Mouse (Mus musculus): ENCODE measurements around the gene Wnt9a. TPM values are rescaled to one million over a fixed set of nuclear protein-coding genes. Genes with fewer than 3 reads are reported as not detected.
"Not testable (repeated sequence)": the region's sequence is repeated elsewhere in the genome, so short reads cannot be mapped to it uniquely, and the experiment has no call there.

The Wnt9a gene
- total RNA-seq, 2 experiments from 2014 or later: 5.6 to 5.7 TPM

DNA sequence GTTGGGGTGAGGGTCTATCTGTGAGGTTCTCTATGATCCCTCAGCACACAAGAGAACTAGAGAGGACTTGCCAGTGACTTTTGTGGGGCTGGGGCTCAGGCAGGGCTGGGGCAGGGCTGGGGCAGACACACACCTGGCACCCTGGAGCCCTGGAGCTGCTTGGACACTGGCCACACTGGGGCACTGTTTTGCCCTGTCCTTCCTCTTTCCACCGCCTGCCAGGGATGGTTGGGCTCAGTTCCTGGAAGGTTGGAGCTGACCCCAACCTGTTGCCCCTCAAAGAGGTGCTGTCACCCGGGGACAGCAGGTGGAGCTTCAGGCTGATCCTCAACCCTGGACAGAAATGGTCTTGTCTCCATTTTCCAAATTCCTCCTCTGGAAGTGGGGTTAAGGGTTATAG lies 29.2 kb downstream of the Wnt9a start:
- DNase-seq: peak; percentile 56

DNA sequence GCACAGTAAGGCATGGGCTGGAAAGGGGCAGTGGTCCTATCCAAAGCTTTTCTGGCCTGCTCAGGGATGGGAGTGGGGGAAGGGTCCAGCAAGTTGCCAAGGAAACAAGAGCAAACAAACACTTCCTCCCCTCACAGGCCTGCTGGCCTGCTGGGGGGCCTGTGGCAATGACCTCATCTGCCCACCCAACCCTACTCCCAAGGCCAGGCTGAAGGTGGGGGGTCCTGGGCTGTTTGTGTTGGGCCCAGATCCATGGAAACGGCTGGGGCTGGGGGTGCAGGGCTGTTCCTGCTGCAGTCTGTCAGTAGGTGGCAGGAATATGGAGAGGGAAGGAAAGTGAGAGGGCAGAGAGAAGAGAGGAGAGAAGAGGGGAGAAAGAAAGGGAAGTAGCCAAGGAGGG lies 29.7 kb downstream of the Wnt9a start:
- DNase-seq: no peak

DNA sequence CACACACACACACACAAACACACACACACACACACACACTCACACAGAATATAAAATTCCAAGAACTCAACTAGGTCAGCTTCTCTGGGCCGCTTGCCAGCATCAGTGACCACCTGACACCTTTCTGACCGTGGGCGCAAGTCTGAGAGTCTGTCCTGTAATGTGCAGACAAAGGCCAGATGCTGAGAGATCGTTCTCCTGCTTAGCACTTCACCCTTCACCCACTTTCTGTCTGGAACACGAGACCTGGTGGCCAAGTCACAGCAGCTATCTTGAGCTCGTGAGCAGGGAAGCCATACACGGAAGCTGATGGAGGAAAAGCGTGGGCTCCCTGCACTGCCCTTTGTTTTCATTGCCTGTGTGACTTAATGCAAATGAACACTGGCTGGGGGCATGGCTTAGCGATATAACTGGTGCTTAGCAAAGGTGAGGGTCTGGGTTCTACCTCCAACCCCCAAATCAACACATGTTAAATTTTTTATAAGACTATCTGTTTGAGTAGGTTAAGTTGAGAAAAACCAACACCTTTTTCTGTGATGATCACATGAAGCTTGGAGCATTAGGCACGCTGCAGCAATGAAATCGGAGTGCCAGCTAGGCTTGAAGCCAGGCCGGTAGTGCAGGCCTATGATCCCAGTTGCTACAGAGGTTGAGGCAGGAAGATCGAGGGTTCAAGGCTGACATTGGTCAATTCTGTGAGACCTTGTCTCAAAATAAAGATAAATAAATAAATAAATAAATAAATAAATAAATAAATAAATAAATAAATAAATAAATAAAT lies 31.4 kb downstream of the Wnt9a start:
- peak; percentile 82 for DNase-seq

DNA sequence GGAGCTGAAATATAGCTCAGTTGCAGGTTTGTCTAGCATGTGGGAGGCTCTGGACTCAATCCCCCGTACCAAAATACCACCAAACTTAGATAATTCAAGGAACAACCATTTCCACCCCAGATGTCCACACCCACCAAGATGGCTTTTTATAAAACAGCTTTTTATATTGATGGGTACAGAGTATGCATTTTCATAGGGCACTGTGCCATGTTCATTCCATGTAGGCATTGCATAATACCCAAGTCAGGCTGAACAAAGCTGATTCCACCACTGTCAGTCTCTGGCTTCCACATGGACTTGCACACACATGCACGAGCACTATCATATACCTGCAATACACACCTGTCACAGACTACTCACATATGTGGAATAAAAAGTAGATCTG lies 32.0 kb downstream of the Wnt9a start:
- DNase-seq: no peak

DNA sequence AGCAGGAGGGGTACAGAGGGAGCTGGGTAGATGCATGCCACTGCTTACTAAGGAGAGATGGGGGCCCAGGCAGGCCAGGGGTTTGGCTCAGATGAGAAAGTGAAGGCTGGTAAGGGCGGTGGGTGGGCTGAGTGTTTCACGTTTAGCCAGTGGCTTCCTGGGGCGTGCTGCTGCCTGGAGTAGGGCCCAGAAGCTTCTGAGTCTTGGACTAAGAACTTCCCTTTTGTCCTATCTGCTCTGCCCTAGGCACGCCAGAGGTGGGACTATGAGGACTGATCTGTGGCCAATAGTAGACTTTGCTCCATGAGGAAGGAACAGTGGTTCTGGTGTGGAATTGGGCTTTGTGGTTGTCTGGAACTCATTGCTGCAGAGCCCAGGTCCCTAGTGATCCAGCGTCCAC lies 36.2 kb downstream of the Wnt9a start:
- no peak for DNase-seq

DNA sequence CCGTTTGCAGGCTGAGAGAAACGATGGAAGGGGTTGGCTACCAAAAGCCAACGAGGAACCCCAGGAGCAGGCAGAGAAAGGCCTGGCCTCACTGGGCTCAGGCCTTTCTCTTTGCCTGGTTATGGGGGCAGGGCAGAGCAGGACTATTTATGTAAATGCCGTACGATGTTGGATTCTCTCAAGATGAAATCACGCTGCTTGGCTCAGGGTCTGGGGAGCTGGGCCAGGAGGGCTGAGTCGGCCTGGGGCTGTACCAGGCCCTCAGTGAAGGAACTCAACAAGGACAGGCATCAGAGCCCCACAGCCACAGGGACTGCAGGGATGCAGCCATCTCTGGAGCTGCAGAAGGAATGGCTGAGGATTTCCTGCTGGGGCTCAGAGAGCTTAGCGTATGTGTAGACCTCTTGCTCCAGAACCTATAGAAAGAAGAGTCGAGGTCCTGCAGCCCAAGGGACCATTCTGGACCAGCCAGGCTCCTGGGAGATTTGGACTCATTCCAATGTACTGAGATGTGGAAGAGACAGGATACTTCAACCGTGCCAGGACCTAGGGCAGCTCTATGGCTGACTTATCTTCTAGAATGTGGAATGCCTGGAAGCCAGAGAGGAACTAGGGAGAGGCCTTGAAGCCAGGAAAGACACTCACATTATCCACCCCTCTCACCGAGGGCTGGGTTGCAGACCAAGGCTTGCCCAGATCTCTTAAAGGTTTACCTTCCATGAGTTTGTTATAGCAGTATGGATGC lies 39.6 kb downstream of the Wnt9a start:
- DNase-seq: peak; percentile 79

DNA sequence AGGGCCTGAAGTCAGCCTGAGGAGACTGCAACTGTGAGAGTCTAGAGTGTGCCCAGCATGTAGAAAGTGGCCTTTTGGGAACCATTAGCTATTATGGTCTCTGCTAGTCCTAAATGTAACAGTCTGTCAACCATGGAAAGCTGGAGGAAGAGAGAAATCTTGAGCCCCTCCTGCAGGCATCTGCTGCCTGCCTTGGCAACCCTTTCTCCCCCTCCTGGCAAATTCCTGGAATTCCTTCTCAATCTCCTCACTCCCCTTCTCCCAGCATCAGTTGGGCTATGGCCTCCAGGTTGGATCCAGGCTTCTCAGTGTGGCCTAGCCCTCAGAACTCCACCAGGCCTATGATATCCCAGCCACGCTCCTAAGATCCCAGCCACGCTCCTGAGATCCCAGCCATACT lies 43.6 kb downstream of the Wnt9a start:
- no peak for DNase-seq

DNA sequence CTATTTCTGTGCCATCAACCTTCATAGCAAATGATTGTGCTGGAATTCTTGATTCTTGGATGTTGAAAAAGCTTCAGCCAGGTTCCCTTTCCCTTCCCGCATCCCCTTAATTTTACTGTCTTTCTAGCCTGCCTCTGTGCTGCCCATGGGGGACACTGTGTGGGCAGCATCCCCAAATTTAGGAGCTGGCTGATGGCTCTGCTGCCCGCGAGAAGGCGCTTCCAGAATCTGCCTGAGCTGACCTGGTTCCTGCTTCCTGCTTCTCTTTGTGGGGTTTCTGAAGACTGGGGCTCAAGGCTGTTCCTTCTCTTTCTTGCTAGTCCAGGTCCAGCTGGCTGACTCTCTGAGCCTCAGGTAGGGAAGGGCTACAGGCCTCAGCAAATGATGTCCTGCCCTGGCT lies 48.1 kb downstream of the Wnt9a start:
- no peak for DNase-seq

DNA sequence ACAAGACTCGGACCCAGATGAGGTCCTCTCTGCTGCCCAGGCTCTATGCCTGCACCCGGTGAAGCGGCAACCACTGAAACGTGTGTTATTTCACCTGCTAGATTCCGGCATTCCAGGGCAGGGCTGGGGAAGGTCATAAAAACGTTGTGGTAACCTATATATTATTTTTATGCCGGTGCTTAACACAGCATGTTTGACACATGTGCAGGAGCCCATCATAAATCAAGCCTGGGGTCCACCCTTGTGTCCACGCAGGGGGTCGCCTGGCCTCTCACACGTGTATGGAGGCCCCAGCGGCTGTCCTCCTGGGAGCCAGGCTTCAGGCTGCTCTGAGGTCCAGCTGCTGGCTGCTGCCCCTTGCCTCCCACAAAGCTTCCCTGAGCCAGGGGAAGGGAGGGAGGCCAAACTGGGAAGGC lies 50.2 kb downstream of the Wnt9a start:
- DNase-seq: peak; percentile 40

DNA sequence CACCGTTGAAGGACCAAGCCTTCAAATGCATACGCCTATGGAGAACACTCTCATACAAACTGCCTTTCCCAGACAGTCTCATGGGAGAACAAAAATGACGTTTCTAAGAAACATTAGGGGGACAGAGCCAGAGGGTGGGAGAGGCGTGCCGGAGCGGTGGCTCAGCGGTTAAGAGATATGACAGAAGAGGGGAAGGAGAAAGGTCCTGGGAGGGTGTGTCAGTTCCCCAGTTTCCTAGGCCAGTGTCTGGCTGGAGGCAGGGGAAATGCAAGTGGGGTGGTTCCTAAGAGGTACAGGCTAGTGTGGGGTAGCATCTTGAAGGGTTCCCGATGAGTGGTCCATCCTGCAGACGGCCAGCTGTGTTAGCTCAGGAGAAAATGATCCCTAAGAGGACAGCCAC lies 54.6 kb downstream of the Wnt9a start:
- no peak for DNase-seq

DNA sequence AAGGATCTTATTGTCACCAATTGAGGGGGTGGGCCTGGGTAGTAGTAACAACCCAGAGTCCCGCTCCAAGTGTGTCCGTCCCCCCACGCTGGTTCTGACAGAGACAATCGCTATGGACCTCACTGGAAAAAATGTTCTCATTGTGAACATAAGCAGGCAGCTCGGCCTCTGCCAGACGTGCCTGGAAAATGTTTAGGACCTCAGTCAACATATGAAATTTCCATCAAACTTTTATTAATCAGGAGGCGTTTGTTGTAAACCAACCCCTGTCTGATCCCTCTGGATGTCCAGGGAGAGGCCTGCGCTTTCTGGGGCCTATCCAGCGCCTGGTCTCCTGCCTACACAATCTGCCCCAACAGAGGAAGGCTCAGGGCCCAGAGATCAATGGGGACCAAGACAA lies 57.3 kb downstream of the Wnt9a start:
- no peak for DNase-seq

DNA sequence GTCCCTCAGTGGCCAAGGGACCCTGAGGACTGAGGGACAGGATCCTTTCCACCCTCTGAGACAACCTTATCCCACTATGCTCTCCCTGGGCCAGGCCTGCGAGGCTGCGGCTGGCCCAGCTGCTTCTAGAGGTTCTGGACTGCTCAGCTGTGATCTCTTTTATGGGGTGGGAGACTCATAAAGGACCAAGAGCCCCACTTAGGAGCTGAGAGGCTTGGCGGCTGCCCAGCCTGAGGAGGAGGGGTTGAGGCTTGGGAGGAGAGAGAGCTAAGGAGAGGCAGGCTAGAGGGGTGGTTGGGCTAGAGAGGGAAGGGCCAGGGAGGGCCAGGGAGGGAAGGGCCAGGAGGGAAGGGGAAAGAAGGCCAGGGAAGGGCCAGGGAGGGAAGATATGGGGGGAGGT lies 57.7 kb downstream of the Wnt9a start:
- peak; percentile 46 for DNase-seq

DNA sequence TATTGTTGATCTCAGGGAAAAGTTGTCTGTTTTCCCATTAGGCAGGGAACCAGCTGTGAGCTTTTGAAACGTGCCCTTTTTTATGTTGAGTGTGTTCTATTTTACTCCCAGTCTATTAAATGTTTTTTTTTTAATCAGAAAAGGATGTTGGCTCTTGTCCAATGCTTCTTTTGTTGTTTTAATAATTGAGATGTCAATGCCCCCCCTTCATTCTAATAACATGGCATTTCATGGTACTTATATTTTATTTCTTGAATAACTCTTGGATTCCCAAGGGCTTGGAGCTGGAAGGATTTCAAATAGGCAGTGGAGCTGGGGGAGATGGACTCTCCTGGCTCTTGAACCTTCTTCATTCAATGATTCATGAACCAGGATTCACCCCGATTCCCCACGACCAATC lies 59.3 kb downstream of the Wnt9a start:
- DNase-seq: no peak

DNA sequence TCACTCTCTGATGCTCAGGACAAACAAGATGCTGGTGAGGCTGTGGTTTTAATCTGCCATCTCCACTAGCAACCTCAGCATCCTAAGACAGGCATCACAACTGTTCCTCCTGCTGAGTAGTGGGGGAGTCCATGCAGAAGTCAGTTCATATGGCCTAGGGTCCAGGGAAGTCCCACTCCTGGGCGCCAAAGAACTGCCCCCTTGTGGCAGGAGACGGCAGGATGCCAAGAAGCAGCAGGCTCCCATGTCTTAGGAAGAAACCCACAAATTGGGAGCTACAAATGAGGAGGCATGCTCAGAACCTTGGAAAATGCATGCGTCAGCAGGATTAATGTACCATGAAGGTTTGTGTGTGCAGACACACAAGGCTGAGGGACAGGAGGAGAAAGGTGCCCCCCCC lies 59.9 kb downstream of the Wnt9a start:
- peak; percentile 49 for DNase-seq

DNA sequence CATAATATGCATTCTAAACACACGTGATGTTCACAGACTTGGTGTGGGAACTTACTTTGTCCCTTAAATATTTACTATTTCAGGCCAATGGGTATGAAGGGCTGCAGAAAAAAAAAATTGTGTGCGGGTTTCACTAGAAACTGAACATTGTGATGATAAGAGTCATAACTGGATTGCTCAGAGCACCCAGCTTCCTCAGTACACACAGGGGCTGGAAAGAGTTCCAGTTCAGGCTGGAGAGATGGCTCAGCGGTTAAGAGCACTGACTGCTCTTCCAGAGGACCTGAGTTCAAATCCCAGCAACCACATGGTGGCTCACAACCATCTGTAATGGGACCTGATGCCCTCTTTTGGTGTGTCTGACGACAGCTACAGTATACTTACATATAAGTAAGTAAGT lies 61.2 kb downstream of the Wnt9a start:
- DNase-seq: not testable (repeated sequence)

DNA sequence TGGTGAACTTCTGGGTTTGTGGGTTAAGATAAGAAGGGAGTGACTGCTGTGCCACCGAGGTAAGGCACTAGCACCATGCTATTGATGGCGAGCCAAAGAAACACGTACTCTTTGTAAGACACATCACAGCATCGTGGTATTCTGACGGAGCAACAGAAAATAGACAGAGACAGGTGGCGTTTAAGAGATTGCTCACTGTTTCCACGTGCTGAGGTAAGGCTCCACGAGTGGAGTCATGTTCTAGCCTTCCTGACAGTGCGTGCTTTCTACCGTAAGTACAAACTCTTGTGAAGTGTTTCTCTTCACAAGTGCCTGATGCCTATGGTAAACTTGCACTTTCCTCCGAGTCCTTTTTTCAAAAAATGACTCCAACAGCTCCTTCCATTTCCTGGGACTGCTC lies 63.1 kb downstream of the Wnt9a start:
- DNase-seq: no peak

DNA sequence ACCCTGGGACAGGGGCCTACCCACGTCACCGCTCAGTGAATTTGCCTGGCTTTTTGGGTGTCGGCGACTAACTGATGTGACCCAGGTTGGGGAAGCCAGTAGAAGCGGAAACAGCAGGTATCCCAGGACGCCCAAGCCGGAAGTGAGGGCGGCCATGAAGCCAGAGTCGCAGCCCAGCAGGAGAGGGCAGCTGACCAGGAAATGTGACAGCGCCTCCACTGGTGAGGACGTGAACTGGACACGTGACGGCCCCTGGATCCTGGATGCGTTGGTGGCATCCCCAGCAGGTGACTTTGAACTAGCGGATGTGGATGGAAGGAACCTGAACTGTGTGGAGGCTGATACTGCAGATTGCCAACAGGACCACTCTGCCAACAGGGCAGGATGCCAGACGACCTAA lies 68.7 kb downstream of the Wnt9a start, which contains the start of gene Prss38:
Gene Prss38 (minus strand): TSS at position 183 of the 400 bp plus-strand sequence.
- DNase-seq: no peak

DNA sequence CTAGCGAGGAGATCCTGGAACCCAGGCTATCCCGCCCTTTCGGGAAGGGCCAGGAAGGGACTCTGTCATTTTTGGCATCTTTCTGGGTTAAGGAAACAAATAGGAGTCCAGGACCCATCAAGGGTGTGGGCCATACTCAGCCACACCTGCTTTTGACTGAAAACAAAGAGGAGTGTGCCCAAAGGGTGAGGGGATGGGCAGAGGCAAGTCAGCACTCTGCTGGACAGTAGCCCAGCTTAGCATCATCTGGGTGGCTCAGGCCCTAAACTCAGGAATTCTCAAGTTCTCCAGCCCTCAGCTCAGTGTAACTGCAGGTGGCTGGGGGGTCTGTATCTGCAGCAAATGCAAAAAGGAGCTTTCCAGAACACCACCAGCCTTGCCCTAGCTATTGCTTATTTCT lies 71.3 kb downstream of the Wnt9a start:
- DNase-seq: no peak

DNA sequence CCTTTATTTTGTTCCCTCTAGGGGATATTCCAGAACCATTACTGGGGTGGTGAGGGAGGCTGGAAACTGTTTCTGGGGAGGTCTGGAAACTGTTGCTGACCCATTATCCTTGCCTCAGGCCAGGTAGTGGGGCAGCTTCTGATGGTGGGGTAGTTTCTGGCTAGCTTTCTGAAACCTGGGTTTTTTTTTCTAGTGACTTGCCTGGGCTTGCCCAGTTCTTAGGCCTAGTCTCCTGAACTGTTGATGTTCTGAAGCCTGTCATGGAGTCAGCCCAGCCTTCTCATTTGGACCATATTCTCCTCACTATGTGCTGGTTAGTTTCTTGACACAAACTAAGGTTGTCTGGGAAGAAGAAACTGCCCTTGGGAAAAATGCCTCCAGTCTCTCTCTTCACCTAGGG lies 72.8 kb downstream of the Wnt9a start:
- no peak for DNase-seq

Small RNAs within 50 kb of the gene (microRNA-seq; reads per million reads assigned to microRNA genes)
- 0 reads per million in 2 experiments for gene Gm24756

Other genes starting within 250 kb of the Wnt9a start
- 100 to 1,000 TPM; 436 to 453 TPM for gene Obscn, start 170.5 kb upstream of the Wnt9a start, total RNA-seq (2021)
- gene Iba57, start 143.2 kb upstream of the Wnt9a start, total RNA-seq (2021): 10 to 100 TPM; 12.9 to 13.1 TPM
- gene Gjc2, start 123.7 kb upstream of the Wnt9a start, total RNA-seq (2021): under 1 TPM; 0.70 to 0.79 TPM
- gene Guk1, start 114.7 kb upstream of the Wnt9a start, total RNA-seq (2021): 10 to 100 TPM; 63.3 to 67.9 TPM
- gene Mrpl55, start 104.4 kb upstream of the Wnt9a start, total RNA-seq (2021): 10 to 100 TPM; 74.1 to 75.1 TPM
- gene 2310033P09Rik, start 98.6 kb upstream of the Wnt9a start, total RNA-seq (2021): 10 to 100 TPM; 10.6 to 12.4 TPM
- gene Arf1, start 78.7 kb upstream of the Wnt9a start, total RNA-seq (2021): 100 to 1,000 TPM; 389 to 395 TPM
- not detected for gene Wnt3a, start 16.2 kb upstream of the Wnt9a start, total RNA-seq (2021)
- gene Prss38, start 68.7 kb downstream of the Wnt9a start, total RNA-seq (2021): not detected
- 10 to 100 TPM; 14.8 to 16.3 TPM for gene Jmjd4, start 143.1 kb downstream of the Wnt9a start, total RNA-seq (2021)
- gene Snap47, start 144.3 kb downstream of the Wnt9a start, total RNA-seq (2021): 10 to 100 TPM; 40.8 to 45.5 TPM
- gene Zfp867, start 165.5 kb downstream of the Wnt9a start, total RNA-seq (2021): 1 to 10 TPM; 6.1 to 6.2 TPM
- 10 to 100 TPM; 25.1 to 25.4 TPM for gene Zkscan17, start 219.8 kb downstream of the Wnt9a start, total RNA-seq (2021)
- under 1 TPM; 0.18 to 0.31 TPM for gene Nlrp3, start 234.6 kb downstream of the Wnt9a start, total RNA-seq (2021)